Mouse (Mus musculus) c-Kit-positive CD71-negative TER-119-negative erythroid progenitor cells, embryonic 14.5 days (primary cell): Measurements from ENCODE around the gene Pomgnt1.

Source experiments
- DNase-seq: peaks from one replicate; pipeline ENCODE4 v3.0.0-alpha.2; 2013; ENCODE audit warnings: low read depth

The Pomgnt1 gene

GRCm38 (mm10) chr4:116123602-116124519, at the start of gene Pomgnt1, which contains the start of gene Rad54l:
TSS of gene Pomgnt1 (plus strand) at chr4:116123840.
TSS of gene Rad54l (minus strand) at chr4:116123690.
- peak; percentile 87 for DNase-seq

- peak; percentile 36 for DNase-seq
These were observed 49.4 kb upstream of the Pomgnt1 start for GRCm38 (mm10) chr4:116074145-116074675.

- peak; percentile 86 for DNase-seq
These were observed 48.6 kb upstream of the Pomgnt1 start, which contains the start of the genes Uqcrh and Lrrc41 for GRCm38 (mm10) chr4:116074861-116075620. TSS of gene Uqcrh (minus strand) at chr4:116075071. TSS of gene Lrrc41 (plus strand) at chr4:116075269.

- peak; percentile 32 for DNase-seq
These were observed 47.8 kb upstream of the Pomgnt1 start for GRCm38 (mm10) chr4:116075631-116076368.

GRCm38 (mm10) chr4:116076369-116077231, 47.0 kb upstream of the Pomgnt1 start:
- DNase-seq: no peak

- no peak for DNase-seq
These were observed 46.2 kb upstream of the Pomgnt1 start for GRCm38 (mm10) chr4:116077240-116078095.

- no peak for DNase-seq
These were observed 35.0 kb upstream of the Pomgnt1 start for GRCm38 (mm10) chr4:116088510-116089249.

GRCm38 (mm10) chr4:116096291-116096690, 27.3 kb upstream of the Pomgnt1 start:
- no peak for DNase-seq

- no peak for DNase-seq
These were observed 26.4 kb upstream of the Pomgnt1 start for GRCm38 (mm10) chr4:116097211-116097610.

- no peak for DNase-seq
These were observed 22.7 kb upstream of the Pomgnt1 start for GRCm38 (mm10) chr4:116100959-116101358.

GRCm38 (mm10) chr4:116105278-116105677, 18.4 kb upstream of the Pomgnt1 start:
- DNase-seq: no peak

- no peak for DNase-seq
These were observed 12.9 kb upstream of the Pomgnt1 start for GRCm38 (mm10) chr4:116110695-116111094.

- no peak for DNase-seq
These were observed 12.2 kb upstream of the Pomgnt1 start for GRCm38 (mm10) chr4:116111486-116111885.

- no peak for DNase-seq
These were observed 878 bp upstream of the Pomgnt1 start for GRCm38 (mm10) chr4:116122762-116123161.

GRCm38 (mm10) chr4:116125803-116126386, 2.3 kb downstream of the Pomgnt1 start:
- DNase-seq: no peak

GRCm38 (mm10) chr4:116127956-116128355, 4.3 kb downstream of the Pomgnt1 start:
- DNase-seq: no peak

- no peak for DNase-seq
These were observed 9.5 kb downstream of the Pomgnt1 start for GRCm38 (mm10) chr4:116133126-116133525.

GRCm38 (mm10) chr4:116134990-116135389, 11.3 kb downstream of the Pomgnt1 start:
- DNase-seq: no peak
